Mouse (Mus musculus) heart, adult 2 months (tissue): Measurements from ENCODE around the gene Src.

Experiments used
- CTCF ChIP-seq: fragments of 200-600 bp; IDR thresholded peaks from 2 replicates; pipeline ENCODE4 v1.8.1; 2022; ENCODE audit warnings: antibody characterized with exemption, mild to moderate bottlenecking, moderate library complexity
- POLR2A ChIP-seq: fragments of 200-500 bp; IDR thresholded peaks from 2 replicates; pipeline ENCODE4 v1.6.1; 2011; ENCODE audit warnings: mild to moderate bottlenecking, low read depth, low read length, control low read depth; ENCODE audit not compliant: insufficient read depth

- no peak for TF ChIP-seq CTCF
- no peak for TF ChIP-seq POLR2A
These were observed 1.0 kb upstream of the Src start for GRCm38 (mm10) chr2:157417229-157417628.
